Mouse (Mus musculus) ovary, postnatal 36 days (tissue): ENCODE measurements around the gene Nhsl2.

Source experiments
- DNase-seq: peaks from one replicate; pipeline ENCODE4 v3.0.0; 2022; ENCODE audit warnings: low spot score, mixed read lengths

Gene Nhsl2

DNA sequence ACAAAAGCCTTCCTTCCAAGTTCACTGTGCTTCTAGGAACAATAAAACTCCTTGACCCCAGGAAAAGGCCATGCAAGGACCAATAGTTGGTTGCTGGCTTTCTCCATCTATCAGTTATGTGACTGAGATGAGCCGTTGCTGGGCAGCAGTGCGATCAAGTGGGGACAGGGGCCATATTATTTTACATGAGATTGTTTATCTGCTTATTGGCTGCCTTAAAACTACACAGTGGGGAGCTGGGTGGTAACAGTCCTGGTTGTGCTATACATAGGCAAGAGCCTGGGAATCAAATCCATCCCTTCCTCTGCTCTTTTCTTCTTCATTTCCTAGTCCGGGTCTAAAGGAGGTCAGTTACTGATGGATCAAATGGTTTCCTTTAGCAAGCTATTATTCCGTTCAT lies 53.4 kb downstream of the Nhsl2 start:
- no peak for DNase-seq

DNA sequence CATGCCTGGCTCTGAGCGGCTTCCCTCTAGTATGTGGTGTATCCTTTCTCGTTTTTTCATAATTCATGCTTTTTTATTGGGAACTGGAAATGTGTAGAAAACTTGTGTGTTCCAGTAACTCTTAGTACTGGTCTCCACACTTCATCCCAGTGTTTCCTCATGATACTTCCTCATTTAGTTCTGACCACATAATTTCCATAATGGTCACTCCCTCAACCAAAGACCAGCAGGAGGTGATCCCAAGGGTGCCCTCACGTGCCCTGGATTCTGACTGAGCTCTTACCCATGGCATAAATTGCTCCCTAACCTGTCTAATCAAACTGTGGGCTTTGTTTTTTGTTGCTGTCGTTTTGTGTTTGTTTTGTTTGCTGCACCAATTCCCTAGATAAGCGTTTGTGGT lies 58.1 kb downstream of the Nhsl2 start:
- no peak for DNase-seq

DNA sequence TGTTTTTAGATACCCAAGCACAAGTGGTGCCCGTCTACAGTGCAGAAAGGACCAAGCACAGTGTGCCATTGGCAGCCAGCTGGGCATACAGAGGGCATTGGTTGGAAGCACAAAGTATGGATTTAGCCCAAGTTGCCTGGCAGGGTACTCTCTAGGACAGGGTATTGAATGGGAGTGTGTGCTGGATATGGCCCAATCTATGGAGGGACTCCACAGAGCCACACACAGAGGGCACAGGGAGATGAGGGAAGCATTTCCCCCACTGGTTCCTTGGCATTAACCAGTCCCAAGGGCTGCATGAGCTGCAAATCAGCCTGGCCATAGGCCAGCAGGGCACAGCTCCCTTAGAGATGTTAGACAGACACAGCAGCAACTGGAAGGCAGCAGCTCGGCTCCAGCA lies 79.9 kb downstream of the Nhsl2 start:
- no peak for DNase-seq

GRCm38 (mm10) chrX:101930301-101930700 lies 81.1 kb downstream of the Nhsl2 start:
- no peak for DNase-seq

DNA sequence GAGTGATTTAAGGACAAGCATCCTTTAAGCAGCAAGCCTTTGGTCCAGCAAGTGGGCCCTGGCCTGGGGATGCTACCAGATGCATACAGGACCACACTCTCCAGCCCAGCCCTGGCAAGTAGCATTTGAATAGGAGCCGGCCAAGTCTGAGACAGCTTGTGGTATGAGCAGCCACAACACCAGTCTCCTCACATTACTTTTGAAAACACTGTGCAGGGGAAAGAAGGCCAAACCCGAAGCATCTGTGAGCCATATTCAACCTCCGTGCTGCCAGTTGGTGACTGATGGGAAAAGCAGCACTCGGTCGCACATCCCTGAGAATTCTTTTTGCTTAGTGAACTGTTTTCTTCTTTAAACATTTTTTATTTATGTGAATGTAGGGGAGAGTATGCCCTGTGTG lies 81.8 kb downstream of the Nhsl2 start:
- DNase-seq = no peak

- peak; percentile 35 for DNase-seq
Measured at GRCm38 (mm10) chrX:101932244-101932643, 83.1 kb downstream of the Nhsl2 start.

GRCm38 (mm10) chrX:101933346-101933745 lies 84.2 kb downstream of the Nhsl2 start:
- DNase-seq = no peak

DNA sequence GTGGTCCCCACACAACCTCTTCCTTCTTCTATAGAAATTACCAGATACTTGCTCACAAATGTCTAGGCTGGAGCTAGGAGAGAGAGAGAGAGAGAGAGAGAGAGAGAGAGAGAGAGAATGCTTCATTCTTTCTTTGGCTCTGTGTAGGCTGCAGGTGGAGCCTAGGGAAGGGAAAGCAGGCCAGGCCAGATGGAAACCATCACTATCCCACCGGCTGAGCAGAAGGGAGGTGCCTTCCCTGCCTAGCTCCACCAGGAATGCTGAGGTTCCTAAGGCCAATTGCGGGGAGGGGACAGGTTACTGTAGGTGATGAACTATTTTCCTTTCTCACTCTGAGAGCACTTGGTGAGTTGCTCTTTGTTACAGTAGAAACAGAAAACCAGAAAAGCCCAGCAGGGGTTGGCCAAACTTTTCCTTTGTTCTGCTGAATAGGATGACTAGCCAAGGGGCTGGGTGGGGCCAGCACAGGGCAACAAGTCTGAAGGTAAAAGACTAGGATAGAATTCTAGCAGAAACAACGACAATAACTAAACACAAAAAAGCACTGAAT lies 86.2 kb downstream of the Nhsl2 start:
- DNase-seq = no peak

DNA sequence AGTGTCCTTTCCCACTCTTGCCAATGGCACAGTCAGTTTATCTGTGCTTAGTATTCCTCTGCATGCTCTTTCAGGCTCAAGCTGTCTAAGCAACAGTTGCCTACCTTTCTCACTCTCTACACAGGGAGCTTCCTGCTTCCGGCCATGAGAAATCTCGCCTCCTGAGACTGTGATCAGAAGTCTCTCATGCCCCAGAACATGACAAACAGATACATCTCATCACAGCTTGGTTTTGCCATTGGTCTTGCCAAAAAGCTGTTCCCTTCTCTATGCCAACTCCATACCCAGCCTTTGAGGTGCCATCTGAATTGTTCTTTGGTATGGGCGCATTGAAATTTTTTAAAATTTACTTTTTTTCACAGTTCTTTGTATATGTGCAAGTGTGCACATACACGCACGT lies 90.3 kb downstream of the Nhsl2 start:
- DNase-seq = no peak

DNA sequence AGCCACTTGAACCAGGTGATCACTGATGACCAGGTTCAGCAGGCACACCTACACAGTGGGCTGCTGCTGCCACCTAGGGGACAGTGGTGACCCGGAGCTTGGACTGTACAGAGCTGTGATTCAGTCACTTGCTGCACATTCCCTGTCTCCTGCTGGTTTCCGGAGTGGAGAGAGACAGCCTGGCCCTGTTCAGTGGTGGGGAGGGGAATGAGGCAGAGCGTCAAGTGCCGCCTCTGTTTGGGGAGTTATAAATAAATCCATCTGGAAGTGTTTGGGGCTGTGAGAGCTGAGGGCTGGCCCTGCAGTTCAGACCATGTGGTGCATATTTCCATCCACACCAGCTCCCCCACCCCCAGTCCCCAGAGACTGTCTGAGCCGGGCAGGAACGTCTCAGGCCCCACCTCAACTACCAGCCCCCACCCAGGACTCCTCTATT lies 93.3 kb downstream of the Nhsl2 start:
- peak; percentile 59 for DNase-seq

DNA sequence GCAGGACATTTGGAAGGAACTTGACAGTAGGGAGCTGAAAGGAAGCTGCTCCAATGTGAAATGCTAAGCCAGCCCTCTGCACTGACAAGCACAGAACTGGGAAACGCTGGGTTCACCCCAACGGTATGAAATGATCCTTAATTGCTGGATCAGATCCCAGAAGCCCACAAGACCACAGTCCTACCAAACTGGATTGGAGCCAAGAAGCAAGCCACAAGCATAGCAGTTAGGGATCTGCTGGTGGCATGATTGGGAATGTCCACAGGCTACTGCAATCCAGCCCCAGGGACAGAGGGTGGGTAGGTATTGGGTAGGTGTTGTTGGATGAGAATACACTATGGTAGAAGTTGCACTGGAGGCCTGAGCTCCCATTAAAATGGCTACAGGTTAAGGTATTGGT lies 94.6 kb downstream of the Nhsl2 start:
- DNase-seq = no peak

DNA sequence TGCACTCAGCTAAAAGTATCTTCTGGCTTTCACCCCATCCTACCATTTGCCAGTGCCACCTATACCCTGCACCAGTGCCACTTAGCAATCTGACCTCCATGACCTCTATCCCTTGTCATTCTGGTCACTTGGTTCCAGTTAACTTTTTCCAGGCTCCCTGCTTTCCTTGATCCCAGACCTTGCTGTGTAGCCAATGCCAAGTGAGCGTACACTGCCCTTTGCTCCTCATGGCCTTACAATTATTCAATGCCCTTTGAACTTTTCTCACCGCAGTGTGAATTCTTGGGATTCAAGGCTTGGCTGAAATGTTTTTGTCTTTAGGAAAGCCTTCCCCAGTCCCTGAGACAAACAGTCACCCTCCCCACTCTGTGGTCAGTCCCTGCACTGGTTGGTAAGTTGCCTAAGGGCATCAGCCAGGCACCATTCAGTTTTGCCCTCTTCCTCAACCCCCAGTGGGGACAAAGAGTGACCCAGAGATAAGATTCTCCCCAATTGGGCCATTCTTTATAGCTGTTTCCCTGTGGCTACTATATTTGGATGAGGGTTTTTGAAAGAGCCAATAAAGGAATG lies 95.7 kb downstream of the Nhsl2 start:
- DNase-seq = no peak

DNA sequence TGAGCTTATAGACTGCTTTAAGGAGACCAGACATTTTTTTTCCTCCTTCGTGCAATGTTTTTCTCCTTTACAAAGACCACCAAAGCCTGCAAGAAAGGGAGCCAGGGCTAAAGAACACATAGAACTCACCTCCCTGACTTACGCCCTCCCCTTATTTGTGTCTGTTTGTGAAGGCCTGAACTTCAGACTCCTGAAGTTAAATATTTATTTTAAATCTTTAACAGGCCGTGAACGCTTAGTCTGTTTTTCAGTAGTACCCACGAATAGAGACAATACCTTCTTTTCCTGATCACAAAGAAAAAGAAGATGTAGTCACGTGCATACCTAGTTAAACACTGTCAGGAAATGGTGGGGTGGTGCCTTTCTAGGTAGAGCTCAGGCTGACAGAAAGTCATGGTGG lies 103.3 kb downstream of the Nhsl2 start:
- DNase-seq = no peak

- no peak for DNase-seq
Measured at GRCm38 (mm10) chrX:101953256-101953655, 104.1 kb downstream of the Nhsl2 start.

- peak; percentile 90 for DNase-seq
Measured at GRCm38 (mm10) chrX:101953787-101954491, 104.8 kb downstream of the Nhsl2 start.

- DNase-seq = no peak
Measured at GRCm38 (mm10) chrX:101954492-101954851, 105.3 kb downstream of the Nhsl2 start.

DNA sequence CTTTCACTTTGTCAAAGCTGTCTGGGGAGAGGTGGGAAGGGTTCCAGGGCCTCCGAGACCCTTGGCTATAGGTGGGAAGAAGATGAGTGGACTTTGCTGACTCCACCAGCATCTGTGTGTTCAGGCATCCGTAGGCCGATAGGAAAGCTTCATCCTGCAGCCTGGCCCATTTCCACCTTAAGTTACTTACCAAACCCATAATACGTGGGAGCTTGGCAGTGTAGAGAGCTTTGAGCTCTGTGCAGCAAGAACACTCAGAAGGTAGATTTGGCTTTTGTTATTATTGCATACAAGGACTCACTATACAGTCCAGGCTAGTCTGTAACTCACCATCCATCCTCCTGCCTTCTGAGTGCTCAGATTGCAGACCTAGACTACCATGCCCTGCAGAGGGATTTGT lies 112.7 kb downstream of the Nhsl2 start:
- DNase-seq = no peak

DNA sequence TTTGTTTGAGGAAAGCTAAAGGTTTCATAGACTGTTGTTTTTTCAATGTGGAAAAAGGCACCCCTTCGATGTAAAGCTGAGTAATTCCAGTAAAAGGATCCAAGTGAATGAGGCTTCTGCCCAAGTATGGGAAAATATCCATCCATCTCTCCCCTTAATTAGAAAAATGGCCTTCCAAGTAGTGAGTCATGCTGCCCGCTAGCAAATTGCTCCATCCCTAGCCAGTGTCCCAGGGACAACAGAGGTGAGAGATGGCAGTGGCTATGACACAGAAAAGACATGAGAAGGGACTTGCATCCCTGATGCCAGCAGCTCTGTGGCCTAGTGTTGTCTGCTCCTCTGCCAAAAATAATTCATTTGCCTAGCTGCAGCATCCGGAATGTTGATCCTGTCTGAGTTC lies 114.5 kb downstream of the Nhsl2 start:
- DNase-seq = no peak

DNA sequence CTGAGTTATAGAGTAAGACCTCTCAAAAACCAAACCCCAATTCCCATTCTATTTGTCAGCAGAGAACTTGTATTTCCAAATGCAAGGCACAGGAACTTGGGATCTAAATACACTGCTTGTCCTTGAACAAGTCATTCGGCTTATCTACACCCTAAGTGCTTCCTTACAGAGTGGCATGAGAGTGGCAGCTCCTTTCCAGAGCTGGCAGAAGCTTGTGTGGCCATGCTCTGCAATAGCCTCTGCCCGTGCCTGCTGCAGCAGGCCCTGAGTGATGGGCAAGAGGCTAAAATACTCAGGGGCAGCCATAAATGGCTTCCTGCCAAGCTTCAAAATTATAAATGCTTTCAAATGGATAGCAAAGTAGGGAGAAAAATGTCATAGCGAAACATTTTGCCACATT lies 123.8 kb downstream of the Nhsl2 start:
- DNase-seq = no peak

- DNase-seq = no peak
Measured at GRCm38 (mm10) chrX:101976931-101977330, 127.7 kb downstream of the Nhsl2 start.

- DNase-seq = no peak
Measured at GRCm38 (mm10) chrX:101978861-101979260, 129.7 kb downstream of the Nhsl2 start.

- no peak for DNase-seq
Measured at GRCm38 (mm10) chrX:101979267-101979666, 130.1 kb downstream of the Nhsl2 start.

- DNase-seq = no peak
Measured at GRCm38 (mm10) chrX:101980586-101980985, 131.4 kb downstream of the Nhsl2 start.

DNA sequence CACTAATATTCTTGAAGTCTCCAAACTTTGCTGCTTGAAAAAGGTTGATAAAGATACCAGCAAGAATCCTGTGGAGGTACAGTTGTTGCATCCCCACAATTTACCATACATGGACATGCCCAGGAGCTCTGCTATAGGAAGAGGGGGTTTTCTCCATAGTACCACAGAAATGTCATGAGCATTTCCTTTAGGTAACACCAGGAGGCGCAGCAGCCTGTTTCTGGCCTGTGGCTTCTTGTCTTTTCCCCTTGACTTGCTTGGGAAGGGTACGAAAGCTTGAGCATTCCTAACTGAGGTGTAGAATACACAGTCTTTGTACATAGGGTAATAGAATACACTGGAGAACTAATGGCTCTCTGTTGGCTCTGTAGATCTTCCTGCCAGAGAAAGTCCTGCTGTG lies 132.3 kb downstream of the Nhsl2 start:
- DNase-seq = no peak
